Mouse (Mus musculus) lung, postnatal 25 days (tissue): ENCODE data around the gene H2-DMa.

Source experiments
- DNase-seq: peaks from one replicate; pipeline ENCODE4 v3.0.0; 2022; ENCODE audit warnings: low spot score

H2-DMa gene

DNA sequence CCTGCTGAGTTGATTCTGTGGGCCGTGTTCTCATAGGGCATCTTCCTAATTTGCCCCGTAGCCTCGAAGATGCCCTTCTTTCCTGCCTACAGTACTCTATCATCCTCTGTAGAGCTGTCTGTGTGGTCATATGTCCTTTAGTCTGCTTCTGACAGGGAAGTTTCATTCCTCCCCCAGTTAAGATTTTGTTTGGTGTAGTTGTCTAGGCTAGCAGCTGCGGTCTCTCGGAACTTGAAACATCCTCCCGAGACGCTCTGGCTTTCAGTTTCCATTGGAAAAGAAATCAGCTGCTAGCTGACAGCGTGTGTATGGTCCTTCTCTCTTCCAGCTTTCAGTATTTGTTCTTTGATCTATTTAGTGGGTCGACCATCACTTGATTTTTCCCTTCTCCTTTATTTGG, 14.5 kb upstream of the H2-DMa start:
- no peak for DNase-seq

DNA sequence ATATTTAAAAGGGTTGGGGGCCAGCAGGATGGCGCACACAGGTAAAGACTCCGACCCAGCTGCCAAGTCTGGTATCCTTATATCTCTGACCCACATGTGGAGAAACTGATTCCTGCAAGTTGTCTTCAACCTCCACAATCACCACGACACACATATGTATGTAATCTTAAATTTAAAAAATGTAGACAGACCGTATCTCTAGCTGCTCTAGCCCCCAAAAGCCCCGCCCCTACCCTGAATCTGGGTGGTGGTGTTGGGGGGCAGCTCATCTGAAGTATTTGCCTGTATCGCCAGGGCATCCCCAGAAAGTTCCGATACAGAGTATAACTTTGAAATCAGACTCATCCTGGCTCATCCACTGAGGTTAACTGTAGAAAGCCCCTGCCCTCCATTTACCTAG, 12.8 kb upstream of the H2-DMa start:
- no peak for DNase-seq

DNA sequence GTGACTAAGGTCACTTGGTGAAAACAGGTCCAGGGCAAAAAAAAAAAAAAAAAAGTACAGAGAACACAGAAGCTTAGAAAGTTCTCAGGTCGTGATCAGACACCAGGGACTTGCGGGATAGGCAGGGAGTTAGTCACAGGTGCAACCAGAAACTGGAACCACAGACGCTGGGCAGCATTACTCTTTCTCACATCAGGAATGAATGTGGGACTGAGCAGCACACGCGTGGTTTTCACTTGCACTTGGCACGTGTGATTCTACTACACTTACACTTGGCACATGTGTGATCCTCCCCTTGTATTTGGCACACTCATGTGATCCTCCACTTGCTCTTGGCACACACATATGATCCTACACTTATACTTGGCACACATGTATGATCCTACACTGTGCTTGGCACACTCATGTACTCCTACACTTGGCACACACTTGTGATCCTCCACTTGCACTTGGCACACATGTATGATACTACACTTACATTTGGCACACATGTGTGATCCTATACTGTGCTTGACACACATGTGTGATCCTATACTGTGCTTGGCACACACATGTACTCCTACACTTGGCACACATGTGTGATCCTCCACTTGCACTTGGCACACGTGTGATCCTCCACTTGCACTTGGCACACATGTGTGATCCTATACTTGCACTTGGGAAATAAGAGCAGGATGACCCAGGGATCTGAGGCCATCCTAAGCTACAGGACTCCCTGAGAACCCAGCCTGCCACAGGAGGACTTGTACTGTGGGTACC, 12.1 kb upstream of the H2-DMa start:
- DNase-seq: no peak

DNA sequence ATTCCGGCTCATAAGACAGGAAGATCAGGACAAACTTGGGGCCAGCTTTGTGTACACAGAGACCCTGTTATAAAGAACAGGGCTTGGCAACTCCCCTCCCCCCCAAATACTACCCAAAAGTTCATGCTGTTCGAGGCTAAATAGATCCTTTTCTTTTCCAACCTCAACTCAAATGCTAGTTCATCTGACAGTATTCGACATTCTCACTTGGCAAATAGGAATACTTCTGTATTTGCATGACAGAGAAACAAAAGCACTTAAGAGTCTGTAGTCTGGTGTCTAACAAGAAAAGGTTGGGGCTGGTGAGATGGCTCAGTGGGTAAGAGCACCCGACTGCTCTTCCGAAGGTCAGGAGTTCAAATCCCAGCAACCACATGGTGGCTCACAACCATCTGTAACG, 10.9 kb upstream of the H2-DMa start:
- no peak for DNase-seq

DNA sequence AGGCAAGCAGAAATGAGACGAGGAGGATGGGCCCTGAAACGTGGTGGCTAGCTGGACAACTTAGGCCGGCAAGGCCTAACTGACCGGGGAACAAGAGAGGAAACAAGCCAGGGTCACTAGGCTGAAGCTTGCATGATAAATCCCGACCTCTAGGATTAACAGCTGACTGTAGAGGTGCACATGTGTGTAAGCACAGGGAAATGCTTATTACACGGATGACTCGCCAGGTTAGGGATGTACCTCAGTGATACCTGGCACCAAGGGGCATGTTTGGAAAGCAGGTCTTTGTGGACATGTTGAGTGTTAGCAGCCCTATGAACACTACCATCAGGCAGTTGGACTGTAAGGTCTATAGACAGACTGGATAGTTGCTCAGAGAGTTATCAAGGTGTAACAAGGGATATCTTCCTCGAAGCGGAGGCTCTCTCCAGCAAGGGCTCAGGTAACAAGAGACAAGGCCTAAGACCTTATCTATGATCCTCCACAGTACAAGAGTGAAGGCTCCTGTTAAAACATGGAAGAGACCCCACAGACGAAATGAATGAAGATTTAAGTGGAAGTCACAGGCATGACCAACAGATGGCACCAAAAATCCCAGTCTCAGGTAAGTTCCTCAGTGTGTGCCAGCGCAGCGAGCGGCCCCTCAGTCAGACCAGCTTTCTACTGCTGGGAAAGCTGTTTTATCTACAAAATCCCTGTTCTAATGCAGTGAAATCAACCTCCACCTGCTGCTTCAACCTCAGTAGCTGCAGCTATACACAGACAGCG, 10.1 kb upstream of the H2-DMa start:
- DNase-seq: no peak

DNA sequence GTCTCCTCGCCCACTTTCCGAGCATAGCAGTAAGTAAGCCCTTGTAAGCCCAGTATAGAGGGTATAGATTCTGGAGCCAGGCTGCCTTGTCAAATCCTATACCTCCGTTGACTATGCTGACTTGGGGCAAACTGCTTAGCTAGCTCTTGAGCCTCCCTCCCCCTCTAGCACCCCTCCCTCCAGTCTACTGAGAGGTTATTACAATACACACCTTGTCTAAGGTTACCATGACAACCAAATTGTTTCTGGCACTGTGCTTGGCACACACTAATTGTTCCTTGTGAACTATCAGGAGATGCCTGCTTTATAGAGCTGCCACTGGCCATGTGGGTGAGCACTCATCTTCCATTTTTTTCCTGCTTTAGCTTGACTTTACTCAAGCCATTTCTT, 9.5 kb upstream of the H2-DMa start:
- DNase-seq: no peak

DNA sequence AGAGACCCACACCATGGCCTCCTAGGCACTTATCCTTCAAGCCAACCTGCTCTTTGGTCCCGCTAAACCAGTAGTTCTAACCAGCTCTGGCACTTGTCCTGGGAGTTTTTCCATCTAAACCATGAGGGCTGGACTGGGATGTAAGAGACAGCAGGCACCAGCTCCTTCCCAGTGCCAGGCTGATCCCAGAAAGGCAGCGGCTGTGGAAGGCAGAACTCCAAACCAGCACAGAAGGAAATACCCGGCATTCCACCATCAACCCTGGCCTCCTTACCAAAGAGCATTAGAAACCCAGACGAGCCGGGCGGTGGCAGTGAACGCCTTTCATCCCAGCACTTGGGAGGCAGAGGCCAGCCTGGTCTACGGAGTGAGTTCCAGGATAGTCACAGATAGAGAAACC, 9.0 kb upstream of the H2-DMa start:
- no peak for DNase-seq

DNA sequence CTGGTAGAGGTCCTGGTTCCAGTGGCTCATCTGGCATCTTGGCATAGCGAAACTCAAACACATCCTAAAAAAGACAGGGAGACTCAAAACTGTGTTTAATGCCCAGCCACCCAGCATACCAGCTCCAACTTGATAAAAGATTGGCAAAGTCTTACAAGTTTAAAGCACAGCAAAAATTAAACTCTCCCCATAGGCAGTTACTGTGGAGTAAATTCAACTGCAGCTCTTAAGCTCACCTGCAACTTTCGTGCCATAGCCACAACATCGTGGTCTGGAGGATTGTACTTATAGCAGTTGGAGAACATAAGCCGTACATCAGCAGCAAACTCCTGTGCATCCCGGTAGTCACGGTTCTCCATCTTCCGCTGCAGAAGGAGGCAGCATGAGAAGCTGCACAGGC, 5.2 kb upstream of the H2-DMa start:
- DNase-seq: no peak

DNA sequence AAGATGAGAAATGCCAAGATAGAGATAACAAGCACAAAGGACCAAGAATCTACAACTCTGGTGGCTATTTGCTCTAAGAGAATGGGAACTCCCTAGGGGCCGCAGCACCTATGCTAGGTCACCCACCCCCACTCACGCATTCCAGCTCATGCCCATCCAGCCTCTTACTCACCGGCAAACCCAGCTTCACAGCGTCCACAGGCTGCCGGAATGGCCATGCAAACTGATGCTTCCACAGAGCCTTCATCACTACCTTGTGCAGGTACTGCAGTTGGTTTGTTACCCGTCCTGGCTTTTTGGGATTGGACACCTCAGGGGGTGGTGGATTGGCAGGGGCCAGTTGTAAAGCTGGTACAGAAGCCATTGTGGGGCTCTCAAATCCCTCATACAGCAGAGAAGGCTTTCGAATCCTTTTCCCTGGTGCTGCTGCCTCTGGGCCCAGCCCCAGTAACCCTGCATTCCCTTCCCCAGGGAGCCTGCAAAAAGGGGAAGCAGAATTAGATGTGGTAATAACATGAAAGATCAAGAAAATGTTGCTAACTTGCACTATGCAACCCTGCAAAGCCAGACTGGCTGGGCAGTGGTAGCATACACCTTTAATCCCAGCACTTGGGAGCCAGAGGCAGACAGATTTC, 2.5 kb upstream of the H2-DMa start:
- no peak for DNase-seq

DNA sequence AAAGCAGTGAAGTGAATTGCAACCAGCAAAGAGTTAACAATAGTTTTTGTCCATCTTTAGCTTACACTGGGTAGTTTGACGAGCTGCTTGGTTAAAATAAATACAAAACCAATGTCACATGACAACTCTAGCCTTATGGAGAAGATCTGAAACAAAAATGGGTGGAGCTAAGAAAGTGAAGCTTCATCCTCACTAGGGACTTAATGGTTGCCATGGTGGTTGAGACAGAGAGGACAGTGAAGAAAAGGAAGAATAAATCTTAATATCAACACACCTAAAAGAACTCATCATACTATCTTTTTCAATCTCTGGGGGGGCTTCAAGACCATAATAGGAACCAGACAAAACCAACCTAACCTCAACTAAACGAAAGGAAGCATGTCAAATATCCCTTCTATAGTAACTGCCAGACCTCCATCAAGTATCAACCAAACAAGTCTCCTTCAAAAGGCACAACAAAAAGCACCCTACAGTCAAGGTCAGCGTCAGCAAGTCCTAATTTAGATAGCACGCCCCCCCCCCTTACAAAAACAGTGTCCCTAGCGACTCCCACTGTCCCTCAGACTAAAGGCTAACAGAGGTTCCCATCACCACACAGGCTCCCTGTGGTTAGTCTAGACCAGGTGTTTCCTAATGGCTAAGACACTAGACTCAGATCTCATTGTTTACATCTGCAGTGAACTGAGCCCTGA, 1.8 kb upstream of the H2-DMa start:
- DNase-seq: no peak

DNA sequence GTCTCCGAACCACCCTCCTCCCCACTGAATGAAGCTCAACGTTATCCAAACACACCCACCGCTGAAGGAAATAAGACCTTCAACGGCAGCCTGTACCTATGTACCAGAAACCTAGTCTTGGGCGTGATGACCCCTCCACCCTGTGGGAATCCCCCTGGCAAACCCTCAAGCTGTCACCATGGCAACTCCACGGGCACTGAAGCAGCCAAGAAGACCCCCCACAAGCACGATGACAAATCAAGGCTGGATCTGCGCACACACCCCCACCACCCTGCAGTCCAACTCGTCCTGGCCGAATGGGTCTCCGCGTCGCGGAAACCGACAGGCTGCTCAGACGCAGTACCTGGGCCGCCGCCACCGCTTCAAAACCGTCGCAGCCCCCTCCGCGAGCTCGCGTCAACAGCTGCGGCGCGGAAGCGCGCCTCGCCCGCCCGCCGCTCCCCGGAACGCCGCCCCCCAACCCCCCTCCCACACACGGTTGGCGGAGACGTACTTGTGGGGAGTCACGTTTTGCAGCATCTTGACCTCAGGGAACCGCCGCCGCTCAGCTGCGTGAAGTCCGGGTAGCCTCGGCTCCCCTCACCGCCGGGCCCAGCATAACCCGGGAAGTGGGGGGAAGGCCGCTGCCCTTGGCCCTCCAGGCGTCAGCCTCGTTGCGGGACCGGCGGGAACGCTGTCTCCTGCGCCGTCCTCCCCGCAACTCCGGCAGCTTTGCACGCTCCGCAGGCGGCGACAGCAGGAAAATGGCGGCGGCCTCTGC, 1.0 kb upstream of the H2-DMa start:
- no peak for DNase-seq

DNA sequence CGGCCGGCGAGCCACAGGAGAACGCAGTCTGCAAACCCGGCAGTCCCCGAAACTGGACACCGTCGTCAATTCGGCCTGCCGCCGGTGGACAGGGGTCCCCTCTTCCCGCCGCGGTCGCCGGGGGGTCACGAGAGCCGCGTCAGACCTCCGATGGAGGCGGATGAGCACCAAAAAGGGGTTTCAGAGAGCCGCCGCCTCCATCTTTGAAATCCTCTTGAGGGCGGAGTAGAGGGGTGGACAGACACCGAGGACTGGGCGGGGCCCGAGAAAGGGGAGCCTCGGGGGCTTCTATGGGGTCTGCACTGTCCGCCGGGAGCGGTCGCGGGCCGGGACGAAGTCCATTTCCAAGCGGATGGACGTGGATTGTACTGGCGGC, 480 bp upstream of the H2-DMa start:
- DNase-seq: no peak

DNA sequence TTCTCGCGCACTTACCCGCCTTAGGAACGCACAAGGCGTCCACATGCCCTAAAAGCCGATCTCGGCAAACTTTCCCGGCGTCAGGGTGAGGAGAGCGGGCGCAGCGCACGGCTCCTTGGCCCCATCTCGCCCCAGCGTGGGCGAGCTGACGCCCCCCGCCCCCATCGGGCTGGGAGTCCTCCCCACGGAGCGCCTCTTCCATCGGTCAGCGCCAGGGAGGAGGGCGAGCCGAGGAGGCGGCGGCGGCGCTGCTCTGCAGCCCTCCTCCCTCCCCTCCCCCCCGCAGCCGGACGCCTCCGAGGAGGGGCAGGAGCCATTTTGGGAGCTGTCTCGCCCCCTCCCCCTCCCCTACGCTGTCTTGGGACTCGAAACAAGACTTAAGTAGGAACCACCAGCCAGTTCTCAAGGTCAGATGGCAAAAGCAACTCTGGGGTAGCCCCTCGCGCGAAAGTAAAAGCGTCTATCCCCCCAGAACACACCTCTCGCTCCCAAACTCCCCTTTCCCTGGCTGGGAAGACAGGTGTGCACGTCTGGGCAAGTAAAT, 911 bp downstream of the H2-DMa start:
- peak; percentile 89 for DNase-seq

DNA sequence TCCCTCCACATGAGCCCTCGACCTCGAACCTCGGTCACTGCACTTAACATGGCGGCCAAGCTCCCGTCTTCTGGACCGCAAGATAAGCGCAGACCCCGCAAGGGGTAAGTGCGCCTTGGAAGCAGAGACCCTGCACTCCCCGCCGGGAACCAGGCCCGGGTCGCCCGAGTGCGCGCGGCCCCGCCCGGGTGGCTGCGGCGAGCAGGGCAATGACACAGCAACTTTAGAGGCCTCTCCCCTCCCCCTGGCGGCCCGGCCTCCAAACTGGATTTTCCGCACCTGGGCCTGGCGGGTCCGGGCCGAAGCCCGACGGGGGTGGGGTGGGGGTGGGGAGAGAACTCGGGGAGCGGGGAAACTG, 1.5 kb downstream of the H2-DMa start:
- peak; percentile 92 for DNase-seq

DNA sequence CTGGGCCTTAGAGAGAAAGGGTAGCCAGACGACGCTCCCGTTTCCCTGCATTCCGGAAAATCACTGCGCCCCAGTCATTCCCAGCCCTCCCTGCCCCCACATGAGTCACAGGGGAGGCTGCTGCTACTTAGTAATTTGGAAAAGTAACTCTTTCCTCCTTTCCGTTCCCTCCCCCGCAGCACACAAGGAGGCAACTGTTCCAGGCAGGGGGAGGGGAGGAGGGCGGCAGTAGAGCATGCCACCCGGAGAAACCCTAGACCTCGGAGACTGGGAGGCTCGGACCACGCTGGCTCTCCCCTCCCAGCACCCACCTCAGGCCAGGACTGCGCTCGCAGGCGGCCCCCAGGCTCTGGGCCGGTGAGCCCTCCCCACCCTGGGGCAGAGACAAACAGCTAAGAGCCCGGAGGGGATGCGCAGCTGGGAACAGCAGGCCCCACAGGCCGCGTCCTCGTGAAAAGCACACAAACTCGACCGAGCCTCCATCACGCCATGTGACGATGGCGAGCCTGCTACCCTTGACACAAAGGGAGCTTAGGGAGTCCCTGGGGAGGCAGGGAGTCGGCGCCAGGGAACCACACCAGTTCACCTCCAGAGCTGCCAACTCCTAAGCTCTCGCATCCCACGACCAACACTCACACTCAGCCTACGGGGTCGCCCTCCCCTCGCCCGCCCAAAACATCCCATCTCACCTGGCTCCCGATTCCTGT, 2.0 kb downstream of the H2-DMa start:
- DNase-seq: peak; percentile 90

DNA sequence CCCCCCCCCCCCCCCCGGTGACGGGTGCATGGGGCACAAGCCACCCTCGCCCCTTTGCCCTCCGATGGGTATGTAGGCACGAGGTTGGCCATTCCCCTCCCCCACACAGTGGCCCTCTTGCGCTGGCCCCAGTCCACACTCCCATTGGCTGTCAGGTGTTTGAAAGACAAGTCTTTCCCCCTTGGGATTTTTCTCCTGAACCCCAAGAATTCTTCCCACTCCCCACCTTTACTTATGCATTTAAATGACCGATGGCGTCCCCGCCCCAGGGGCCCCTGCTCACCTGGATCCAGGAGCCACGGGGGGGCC, 2.5 kb downstream of the H2-DMa start:
- DNase-seq: peak; percentile 65

DNA sequence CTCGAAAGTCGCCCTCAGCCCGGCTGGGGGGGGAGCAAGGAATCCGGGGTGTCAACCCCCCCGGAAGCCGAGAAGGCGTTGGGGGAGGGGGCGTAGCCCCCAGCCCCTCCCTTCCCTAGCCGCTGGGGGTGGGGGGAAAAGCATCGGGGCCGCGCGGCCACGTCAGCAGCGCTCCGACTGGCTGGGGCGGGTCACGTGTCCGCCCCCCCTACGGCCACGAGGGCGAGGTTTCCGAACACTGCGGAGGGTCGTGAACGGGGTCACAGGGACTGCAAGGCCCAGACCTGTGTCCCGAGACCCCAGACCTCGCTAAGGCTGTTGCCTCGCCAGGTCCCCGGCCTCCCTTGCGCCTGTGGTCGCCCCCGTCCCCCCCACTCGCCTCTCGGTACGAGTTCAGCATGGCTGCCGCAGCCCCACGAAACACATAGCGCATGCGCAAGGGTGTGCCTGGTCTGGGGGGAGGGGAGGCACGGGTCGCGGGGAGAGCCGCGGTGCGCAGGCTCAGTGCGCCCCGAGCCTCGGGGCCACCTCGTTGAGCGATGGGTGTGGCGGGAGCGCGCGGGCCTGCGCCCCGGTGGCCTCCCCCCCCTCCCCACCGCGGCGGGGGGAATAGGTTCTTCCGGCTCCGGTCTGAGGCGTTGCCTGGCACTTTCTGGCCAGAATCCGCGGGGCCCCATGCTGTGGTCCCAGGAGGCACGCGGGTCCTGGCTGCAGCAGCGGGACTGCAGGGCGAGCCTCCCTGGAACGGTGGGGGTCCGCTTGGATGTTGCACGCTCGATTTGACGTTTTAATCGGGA, 3.0 kb downstream of the H2-DMa start, which contains the start of gene Brd2:
Brd2 (minus strand) TSS at position 447 of the 797 bp plus-strand sequence.
- peak; percentile 98 for DNase-seq

DNA sequence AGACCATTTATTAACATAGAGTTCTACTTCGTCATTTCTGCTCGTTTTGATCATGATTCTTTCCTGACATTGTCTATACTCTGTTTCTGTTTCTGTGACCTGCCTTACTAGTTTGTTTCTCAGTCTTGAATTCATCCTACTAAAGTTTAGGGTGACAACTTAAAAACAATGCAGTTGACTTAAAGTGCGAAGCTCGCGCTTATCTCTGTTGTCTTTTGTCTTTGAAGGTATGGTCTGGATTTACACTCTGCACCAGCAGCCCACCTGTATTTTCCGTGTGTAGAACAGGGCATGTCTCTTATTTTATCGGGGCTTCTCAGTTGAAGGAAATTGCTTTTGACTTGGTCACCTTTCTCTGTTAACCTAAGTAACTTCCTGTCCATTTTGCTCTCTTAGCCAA, 3.8 kb downstream of the H2-DMa start:
- no peak for DNase-seq

DNA sequence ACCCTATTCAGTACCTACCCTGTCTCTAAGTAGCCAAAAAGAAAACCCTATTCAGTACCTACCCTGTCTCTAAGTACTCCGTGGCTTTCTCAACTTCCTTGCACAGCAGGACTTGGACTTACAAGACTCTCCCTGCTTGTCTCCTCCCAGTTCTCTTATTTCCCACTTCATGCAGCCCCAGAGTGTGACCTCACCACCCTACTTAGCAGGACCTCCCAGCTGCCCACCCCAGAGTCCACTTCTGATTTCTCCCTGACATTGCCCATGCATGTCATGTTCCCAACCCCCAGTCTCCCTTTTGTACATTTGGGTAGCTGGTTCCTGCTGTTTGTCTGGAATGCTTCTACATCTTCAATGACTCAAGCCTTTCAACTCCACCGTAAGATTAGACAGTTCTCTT, 4.2 kb downstream of the H2-DMa start:
- DNase-seq: peak; percentile 61

DNA sequence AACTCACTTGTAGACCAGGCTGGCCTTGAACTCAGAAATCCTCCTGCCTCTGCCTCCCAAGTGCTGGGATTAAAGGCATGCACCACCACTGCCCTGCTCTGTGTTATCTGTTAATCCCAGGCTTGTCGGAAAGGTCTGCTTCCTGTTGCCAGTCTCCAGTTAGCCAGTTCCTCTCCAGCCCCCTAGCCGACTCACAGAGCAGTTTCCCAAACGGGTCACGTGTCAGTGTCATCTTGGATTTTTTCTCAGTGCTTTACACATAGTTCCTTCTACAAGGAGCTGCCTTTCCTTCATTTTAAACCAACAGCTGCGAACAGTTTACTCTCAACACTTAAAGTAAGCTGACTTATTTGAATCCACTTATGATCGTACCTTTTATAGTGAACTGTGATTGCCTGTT, 5.3 kb downstream of the H2-DMa start:
- no peak for DNase-seq
